Mouse (Mus musculus) megakaryocyte progenitor cell, adult 5-6 weeks (primary cell): Measurements from ENCODE around the gene Dapp1. TPM values are rescaled to one million over a fixed set of nuclear protein-coding genes. Genes with fewer than 3 reads are reported as not detected.

Source experiments
- ATAC-seq: replicated peaks from 2 replicates; pipeline ENCODE4 v1.8.0; 2016; ENCODE audit warnings: mild to moderate bottlenecking, moderate TSS enrichment, inconsistent platforms; ENCODE audit not compliant: poor library complexity
- total RNA-seq, 2 experiments: library from RNA; stranded (forward) in 1 of 2; stranded (reverse) in 1 of 2; fragments of 157-497, 149-512 nt in 1 of 2; fragments of 200-1000 nt in 1 of 2; gene quantifications; 2 replicates each; pipeline versions ENCODE4 v1.2.3 to v1.2.4; 2015 to 2017

Dapp1 gene
- total RNA-seq (2015), result 79.2 and 99.7 TPM in 2 replicates
- 129 and 154 TPM in 2 replicates for total RNA-seq (2017)

- ATAC-seq, result peak; percentile 88
Observed at GRCm38 (mm10) chr3:137981382-137981750, at the start of gene Dapp1. Gene Dapp1 (minus strand): TSS chr3:137981545.

DNA sequence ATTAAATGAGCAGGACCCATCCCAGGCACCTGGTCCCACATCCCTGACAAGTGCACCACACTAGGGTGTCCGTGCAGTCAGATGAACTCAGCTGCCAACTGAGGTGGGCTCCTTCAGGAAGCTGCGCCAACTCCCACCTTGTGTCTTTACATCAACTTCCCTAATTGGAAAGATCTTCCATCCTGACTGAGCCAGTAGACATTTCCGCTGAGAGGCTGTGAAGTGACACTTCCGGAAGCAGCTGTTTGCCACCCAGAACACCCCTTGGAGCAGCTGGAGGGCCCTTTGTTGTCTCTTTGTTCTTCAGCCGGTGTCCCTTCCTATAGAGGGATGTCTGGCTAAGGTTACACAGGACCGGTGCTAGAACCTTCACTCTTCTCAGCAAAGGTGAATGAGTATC, 49.2 kb upstream of the Dapp1 start:
- peak; percentile 53 for ATAC-seq

GRCm38 (mm10) chr3:138029351-138029750, 48.0 kb upstream of the Dapp1 start:
- ATAC-seq, result peak; percentile 69

DNA sequence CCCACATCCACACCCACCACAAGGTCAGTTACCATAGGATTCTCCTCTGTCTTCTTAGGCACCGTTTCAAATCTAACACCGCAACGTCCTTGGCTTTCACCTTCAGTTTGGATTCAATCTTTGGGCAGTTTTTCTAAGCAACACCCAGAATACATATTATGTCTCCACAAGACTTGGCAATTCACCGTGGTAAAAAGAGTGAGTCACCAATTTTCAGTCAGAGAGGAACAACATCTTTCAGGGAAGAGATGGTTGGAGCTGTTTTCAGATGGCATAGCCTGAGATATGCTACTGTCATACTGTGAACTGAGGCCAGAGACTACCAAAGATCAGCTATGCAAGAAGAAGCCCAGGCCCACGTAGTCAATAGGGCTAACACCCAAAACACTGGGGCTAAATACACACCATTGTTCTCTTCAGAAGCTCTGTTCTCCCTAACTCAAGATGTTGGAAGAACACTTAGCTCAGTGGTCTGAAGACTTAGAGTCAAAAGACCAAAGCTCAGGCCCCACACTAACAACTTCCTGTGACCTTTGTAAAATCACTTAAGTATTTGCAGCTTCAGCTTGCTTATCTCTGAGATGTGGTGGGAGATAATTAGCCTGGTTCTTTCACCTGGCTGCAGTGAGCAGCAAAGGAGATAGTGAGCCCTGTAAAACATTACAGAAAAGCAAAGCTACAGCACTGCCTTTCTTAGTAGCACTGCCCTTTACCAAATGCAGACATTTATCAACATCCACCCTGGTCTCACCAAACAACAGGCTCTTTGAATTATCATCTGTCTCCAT, 46.4 kb upstream of the Dapp1 start:
- no peak for ATAC-seq

DNA sequence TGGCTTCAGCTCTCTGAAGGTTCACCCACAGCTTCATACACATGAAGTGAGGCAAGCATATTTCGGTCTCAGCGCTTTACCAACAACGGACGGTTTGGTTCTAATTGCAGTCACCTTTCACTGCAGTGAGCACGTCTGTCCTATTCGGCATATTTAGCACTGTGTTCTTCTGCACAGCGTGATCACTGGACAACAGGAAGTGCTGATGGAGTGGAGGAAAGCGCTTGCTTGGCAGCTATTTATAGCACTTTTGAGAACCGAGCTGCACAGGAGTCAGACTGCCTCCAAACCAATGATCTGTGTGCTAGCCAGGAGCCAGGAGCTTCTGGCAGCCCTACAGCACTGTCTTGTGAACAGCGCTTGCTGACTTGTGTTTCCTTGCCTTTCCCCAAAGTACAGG, 44.9 kb upstream of the Dapp1 start:
- ATAC-seq, result no peak; the same call in 1 of the 2 replicates

GRCm38 (mm10) chr3:138022651-138023050, 41.3 kb upstream of the Dapp1 start:
- no peak for ATAC-seq

DNA sequence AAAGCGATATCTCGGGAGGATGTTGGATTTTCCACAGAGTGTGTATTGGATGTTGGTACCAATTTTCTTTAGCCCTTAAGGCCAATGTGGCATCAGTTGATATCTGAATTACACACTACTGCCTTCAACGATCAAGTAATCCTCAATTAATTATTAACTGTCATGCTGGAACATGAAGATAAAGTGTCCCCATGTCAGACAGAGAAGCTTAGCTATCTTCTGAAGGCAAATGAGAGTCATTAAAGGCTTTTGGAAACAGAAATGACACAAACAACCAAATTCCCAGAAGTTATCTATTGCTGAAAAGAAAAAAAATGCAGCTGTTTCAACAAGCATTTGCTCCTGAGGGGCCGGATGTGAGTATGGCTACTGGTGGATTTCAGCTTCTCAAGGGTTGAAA, 40.7 kb upstream of the Dapp1 start:
- ATAC-seq, result peak; percentile 66

DNA sequence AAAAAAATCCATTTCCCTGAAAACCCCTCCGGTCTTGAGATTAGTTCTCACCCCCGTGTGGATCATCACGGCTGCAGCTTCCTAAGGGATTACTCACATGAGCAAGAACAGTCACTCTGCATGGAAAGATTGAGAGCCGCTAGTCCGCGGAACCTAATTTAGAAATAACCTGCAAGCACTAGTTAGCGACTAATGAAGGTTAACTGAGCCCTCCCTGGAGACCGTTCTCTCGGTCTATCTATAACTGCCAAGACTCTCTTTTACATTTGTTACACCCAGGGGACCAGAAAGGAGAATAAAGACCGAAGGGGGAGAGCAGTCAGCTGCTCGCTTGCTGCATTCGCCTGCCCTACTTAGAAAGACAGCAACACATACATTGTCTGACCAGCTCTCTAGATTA, 35.5 kb upstream of the Dapp1 start:
- no peak for ATAC-seq

- ATAC-seq, result no peak
Observed at GRCm38 (mm10) chr3:138014725-138015124, 33.4 kb upstream of the Dapp1 start.

GRCm38 (mm10) chr3:138012351-138012750, 31.0 kb upstream of the Dapp1 start:
- no peak for ATAC-seq

GRCm38 (mm10) chr3:138008152-138008551, 26.8 kb upstream of the Dapp1 start:
- ATAC-seq, result no peak

DNA sequence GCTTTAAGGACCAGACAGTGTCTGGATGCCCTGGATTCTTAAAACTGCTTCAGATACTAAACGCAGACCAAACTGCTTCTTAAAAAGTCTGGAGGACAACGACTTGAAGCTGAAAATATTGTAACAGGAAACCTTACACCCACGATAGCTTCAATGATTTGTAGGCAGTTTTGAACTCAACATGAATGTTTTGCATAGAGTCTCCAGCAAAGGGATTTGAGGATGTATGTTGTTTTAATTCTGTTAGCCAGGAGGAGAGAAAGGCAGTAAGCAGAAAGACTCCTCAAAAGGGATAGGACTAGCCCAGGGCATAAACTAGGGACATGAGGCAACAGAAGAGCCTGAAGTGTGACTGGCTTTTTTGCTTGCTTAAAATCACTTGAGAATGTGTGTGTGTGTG, 25.6 kb upstream of the Dapp1 start:
- no peak for ATAC-seq

DNA sequence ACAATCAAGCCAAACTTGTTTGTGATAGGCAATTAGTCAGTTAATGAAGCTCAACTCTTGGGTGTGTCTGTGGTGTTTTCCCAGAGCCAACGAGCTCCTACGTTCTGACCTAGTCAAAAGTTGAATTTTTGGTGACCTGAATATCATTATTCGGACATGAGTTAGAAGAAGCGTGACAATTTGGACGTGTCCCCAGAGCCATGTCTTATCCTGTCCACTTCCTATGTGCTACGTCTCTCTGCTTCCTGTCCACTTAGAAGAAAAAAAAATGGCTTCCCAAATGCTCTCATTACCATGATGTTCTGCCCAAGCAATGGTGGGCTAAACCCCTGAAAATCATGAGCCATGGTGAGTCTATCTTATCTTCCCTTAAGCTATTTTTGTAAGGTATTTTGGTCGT, 21.9 kb upstream of the Dapp1 start:
- no peak for ATAC-seq

GRCm38 (mm10) chr3:138002545-138002944, 21.2 kb upstream of the Dapp1 start:
- peak; percentile 40; the same call in 1 of the 2 replicates for ATAC-seq

DNA sequence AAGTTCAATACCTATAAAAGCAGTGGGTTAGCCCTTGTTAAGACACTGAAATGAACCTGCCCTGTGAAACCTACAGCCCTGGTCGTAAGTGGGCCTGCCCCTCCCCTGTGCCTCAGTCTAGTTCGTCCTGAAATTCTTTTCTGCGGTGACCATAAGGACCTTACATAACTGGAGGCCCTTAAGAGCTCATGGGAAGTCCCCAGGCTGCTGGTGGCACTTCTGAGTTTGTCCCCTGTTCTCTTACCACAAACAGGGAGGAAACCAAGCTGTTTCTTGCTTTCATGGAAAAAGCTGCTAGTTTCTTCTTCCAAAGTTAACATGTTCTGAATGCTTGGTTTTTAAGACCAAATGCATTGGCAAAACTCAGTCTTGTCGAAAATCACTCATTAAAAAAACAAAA, 20.5 kb upstream of the Dapp1 start:
- ATAC-seq, result peak; percentile 52

GRCm38 (mm10) chr3:138000724-138001069, 19.4 kb upstream of the Dapp1 start:
- peak; percentile 30; the same call in 1 of the 2 replicates for ATAC-seq

- ATAC-seq, result no peak
Observed at GRCm38 (mm10) chr3:138000062-138000723, 18.8 kb upstream of the Dapp1 start.

GRCm38 (mm10) chr3:137999224-137999790, 18.0 kb upstream of the Dapp1 start:
- ATAC-seq, result no peak

- peak; percentile 61 for ATAC-seq
Observed at GRCm38 (mm10) chr3:137998491-137999223, 17.3 kb upstream of the Dapp1 start.

DNA sequence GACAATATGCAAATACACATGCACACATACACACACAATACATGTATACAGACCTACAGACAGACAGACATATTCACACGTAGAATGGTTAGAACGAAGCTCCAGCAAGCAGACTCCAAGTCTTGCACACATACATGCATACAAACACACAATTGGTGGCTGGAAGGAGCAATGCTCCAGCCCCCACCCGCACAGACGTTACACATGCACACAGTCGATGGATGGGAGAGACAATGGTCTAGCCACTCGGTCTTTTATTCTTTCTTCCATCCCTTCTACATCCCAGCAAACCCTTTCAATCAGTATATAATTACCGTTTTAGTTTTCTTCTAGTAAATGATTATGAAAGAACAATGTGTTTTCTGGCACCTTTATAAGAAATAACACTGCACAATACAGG, 14.1 kb upstream of the Dapp1 start:
- ATAC-seq, result no peak

DNA sequence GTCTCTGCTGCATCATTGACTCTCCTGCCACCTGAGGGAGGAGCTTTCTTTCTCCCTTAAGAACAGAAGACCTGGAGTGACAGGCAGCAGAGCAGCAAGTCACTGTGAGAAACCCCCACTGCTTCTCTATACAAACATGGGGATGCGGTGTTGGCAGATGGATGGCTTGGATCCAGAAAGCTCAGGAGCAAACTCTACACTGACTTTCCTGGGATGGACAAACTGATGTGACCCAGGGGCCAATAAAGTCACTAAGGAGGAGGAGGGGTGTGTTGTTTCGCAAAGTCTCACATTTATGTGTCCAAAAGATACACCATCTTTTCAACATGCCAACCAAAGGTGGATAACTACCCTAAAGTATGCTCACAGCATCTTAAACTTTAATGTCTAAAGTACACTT, 12.9 kb upstream of the Dapp1 start:
- ATAC-seq, result no peak
